Mouse (Mus musculus) CH12.LX (cell line): ENCODE results near the gene Babam2. TPM values are rescaled to one million over a fixed set of nuclear protein-coding genes. Genes with fewer than 3 reads are reported as not detected.

Experiments used
- DNase-seq: peaks from one replicate; pipeline ENCODE4 v3.0.0-alpha.2; 2013; ENCODE audit errors: extremely low read depth
- H3K27ac ChIP-seq: 2 replicates; pipeline ENCODE4 v1.5.1; 2012; ENCODE audit warnings: low read depth, mild to moderate bottlenecking, control low read depth, moderate library complexity; ENCODE audit not compliant: insufficient read depth
- H3K27me3 ChIP-seq: replicated peaks from 2 replicates; pipeline ENCODE3; 2012; ENCODE audit warnings: inconsistent platforms
- H3K36me3 ChIP-seq, 2 experiments: replicated peaks in 1 of 2; 2 replicates each; pipeline versions ENCODE3 to v1.6.1; 2012; ENCODE audit warnings: inconsistent platforms in 1 of 2, low read length in 1 of 2, mild to moderate bottlenecking in 1 of 2, mixed read lengths in 1 of 2, moderate library complexity in 1 of 2; ENCODE audit not compliant: control insufficient read depth in 1 of 2, insufficient read depth in 1 of 2
- H3K4me1 ChIP-seq, 2 experiments: 2 replicates each; pipeline ENCODE4 v1.6.1; 2012; ENCODE audit warnings: inconsistent platforms in 1 of 2, moderate library complexity in 1 of 2; ENCODE audit not compliant: insufficient read depth in 2 of 2, control insufficient read depth in 1 of 2
- H3K4me2 ChIP-seq: 2 replicates; pipeline ENCODE4 v1.6.1; 2012; ENCODE audit warnings: low read depth, mild to moderate bottlenecking, control low read depth; ENCODE audit not compliant: poor library complexity, insufficient read depth, severe bottlenecking
- H3K4me3 ChIP-seq, 3 experiments: fragments of 150-350 bp in 1 of 3; sonication (generic) in 1 of 3; replicated peaks in 1 of 3; 2 replicates each; pipeline versions ENCODE3 to v1.5.1; 2011 to 2012; ENCODE audit warnings: low read depth in 2 of 3, low read length in 2 of 3, mild to moderate bottlenecking in 2 of 3, moderate library complexity in 2 of 3, control low read depth in 1 of 3, improper control_type of control experiment in 1 of 3, inconsistent platforms in 1 of 3, mixed read lengths in 1 of 3; ENCODE audit not compliant: poor library complexity in 1 of 3
- H3K79me2 ChIP-seq: replicated peaks from 2 replicates; pipeline ENCODE4 v1.6.1; 2012; ENCODE audit warnings: mild to moderate bottlenecking, moderate library complexity; ENCODE audit not compliant: control insufficient read depth, poor library complexity, insufficient read depth, severe bottlenecking; ENCODE audit errors: extremely low read depth
- H3K9ac ChIP-seq: 2 replicates; pipeline ENCODE4 v1.6.1; 2012; ENCODE audit warnings: low read depth, mild to moderate bottlenecking, control low read depth, moderate library complexity; ENCODE audit not compliant: insufficient read depth
- H3K9me3 ChIP-seq: replicated peaks from 2 replicates; pipeline ENCODE3; 2012; ENCODE audit warnings: low read length, inconsistent platforms, mixed read lengths
- BHLHE40 ChIP-seq: IDR thresholded peaks from 2 replicates; pipeline ENCODE4 v1.6.1; 2011; ENCODE audit warnings: mild to moderate bottlenecking, low read depth, low read length, improper control_type of control experiment
- CHD2 ChIP-seq: IDR thresholded peaks from 2 replicates; pipeline ENCODE4 v1.6.1; 2011; ENCODE audit warnings: low read length, improper control_type of control experiment
- EP300 ChIP-seq: IDR thresholded peaks from 2 replicates; pipeline ENCODE4 v1.6.1; 2011; ENCODE audit warnings: low read length, improper control_type of control experiment
- ETS1 ChIP-seq: conservative IDR thresholded peaks from 2 replicates; pipeline ENCODE4 v1.6.1; 2012; ENCODE audit warnings: low read depth, mild to moderate bottlenecking, inconsistent platforms, low read length, improper control_type of control experiment, moderate library complexity
- HCFC1 ChIP-seq: IDR thresholded peaks from 2 replicates; pipeline ENCODE4 v1.6.1; 2012; ENCODE audit warnings: low read depth, mild to moderate bottlenecking, inconsistent platforms, low read length, improper control_type of control experiment
- JUN ChIP-seq: IDR thresholded peaks from 2 replicates; pipeline ENCODE4 v1.6.1; 2011; ENCODE audit warnings: low read depth, mild to moderate bottlenecking, low read length, improper control_type of control experiment, moderate library complexity; ENCODE audit not compliant: insufficient read depth
- KAT2A ChIP-seq: IDR thresholded peaks from 2 replicates; pipeline ENCODE4 v1.6.1; 2012; ENCODE audit warnings: low read length, improper control_type of control experiment, inconsistent platforms; ENCODE audit not compliant: insufficient replicate concordance
- MAFK ChIP-seq: IDR thresholded peaks from 2 replicates; pipeline ENCODE4 v1.6.1; 2011; ENCODE audit warnings: low read length, improper control_type of control experiment; ENCODE audit not compliant: insufficient replicate concordance
- MAZ ChIP-seq: IDR thresholded peaks from 2 replicates; pipeline ENCODE4 v1.6.1; 2012; ENCODE audit warnings: low read depth, mild to moderate bottlenecking, inconsistent platforms, low read length, improper control_type of control experiment, moderate library complexity
- MEF2A ChIP-seq: IDR thresholded peaks from 2 replicates; pipeline ENCODE4 v1.6.1; 2014; ENCODE audit warnings: low read depth, mild to moderate bottlenecking, inconsistent platforms, low read length, improper control_type of control experiment, borderline replicate concordance
- MXI1 ChIP-seq: IDR thresholded peaks from 2 replicates; pipeline ENCODE4 v1.6.1; 2011; ENCODE audit warnings: mild to moderate bottlenecking, low read depth, low read length, improper control_type of control experiment
- MYC ChIP-seq: IDR thresholded peaks from 2 replicates; pipeline ENCODE4 v1.6.1; 2011; ENCODE audit warnings: low read depth, mild to moderate bottlenecking, improper control_type of control experiment, low read length
- NELFE ChIP-seq: IDR thresholded peaks from 2 replicates; pipeline ENCODE4 v1.6.1; 2011; ENCODE audit warnings: low read depth, low read length, improper control_type of control experiment
- NRF1 ChIP-seq: IDR thresholded peaks from 2 replicates; pipeline ENCODE4 v1.6.1; 2014; ENCODE audit warnings: low read depth, mild to moderate bottlenecking, inconsistent platforms, low read length, improper control_type of control experiment, moderate library complexity
- PAX5 ChIP-seq: IDR thresholded peaks from 2 replicates; pipeline ENCODE4 v1.6.1; 2012; ENCODE audit warnings: low read length, inconsistent platforms, mixed read lengths
- POLR2AphosphoS2 ChIP-seq: IDR thresholded peaks from 2 replicates; pipeline ENCODE4 v1.6.1; 2011; ENCODE audit warnings: low read depth, low read length, improper control_type of control experiment
- SIN3A ChIP-seq: IDR thresholded peaks from 2 replicates; pipeline ENCODE4 v1.6.1; 2012; ENCODE audit warnings: low read length, improper control_type of control experiment, inconsistent platforms
- SMC3 ChIP-seq: IDR thresholded peaks from 2 replicates; pipeline ENCODE4 v1.6.1; 2011; ENCODE audit warnings: low read depth, low read length, improper control_type of control experiment
- TCF12 ChIP-seq: IDR thresholded peaks from 2 replicates; pipeline ENCODE4 v1.6.1; 2014; ENCODE audit warnings: low read depth, mild to moderate bottlenecking, inconsistent platforms, low read length, improper control_type of control experiment
- UBTF ChIP-seq: IDR thresholded peaks from 2 replicates; pipeline ENCODE4 v1.6.1; 2012; ENCODE audit warnings: low read depth, mild to moderate bottlenecking, inconsistent platforms, low read length, improper control_type of control experiment, moderate library complexity
- ZC3H11A ChIP-seq: IDR thresholded peaks from 2 replicates; pipeline ENCODE4 v1.6.1; 2012; ENCODE audit warnings: low read depth, mild to moderate bottlenecking, inconsistent platforms, low read length, improper control_type of control experiment
- dilution Hi-C: fragments of 300-500 bp; cut with MboI; formaldehyde crosslinking; loops from 2 replicates; pipeline ENCODE4 v1.14.3; 2020; ENCODE audit warnings: low sequenced_read_pairs; ENCODE audit not compliant: extremely low pct_unique_long_range_greater_than_20kb, extremely low pct_ligation_motif_present
- in situ Hi-C: fragments of 300-500 bp; cut with MboI; formaldehyde crosslinking; loops from 3 replicates; pipeline ENCODE4 v1.14.3; 2019; ENCODE audit warnings: low sequenced_read_pairs, low pct_ligation_motif_present, low pct_unique_long_range_greater_than_20kb, mixed read lengths
- polyA plus RNA-seq: library from polyadenylated mRNA; unstranded; fragments of >175 nt; gene quantifications from 2 replicates; pipeline ENCODE4 v1.2.1, GENCODE M21; 2012; ENCODE audit warnings: low read depth; ENCODE audit not compliant: insufficient read length
- total RNA-seq, 2 experiments: library from RNA; depleted of rRNA; stranded (reverse); fragments of 300-350 nt in 1 of 2; fragments of >200 nt in 1 of 2; gene quantifications; 2 replicates each; pipeline ENCODE4 v1.2.3; 2012 to 2014

Gene Babam2
- total and polyA plus RNA-seq, 3 experiments = 38.2 to 78.0 (median 39.8) TPM

DNA sequence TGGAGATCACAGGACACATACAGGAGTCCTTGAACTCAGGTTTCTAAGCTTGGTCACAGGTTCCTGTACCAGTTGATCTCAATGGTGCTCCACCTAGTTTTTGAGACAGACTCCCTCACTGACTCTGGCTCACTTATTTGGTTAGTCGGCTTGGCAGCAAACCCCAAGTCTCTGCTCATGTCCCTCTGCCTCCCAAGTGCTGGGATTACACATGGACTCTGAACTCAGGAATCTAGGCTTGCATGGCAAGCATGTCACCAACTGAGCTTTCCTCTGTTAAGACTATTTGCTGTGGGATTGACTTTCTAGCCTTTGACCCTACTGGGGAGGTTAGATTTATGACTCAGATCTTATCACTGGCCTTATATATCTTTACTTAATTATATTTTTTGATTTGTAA lies 65.3 kb downstream of the Babam2 start:
- Histone ChIP-seq H3K4me3 (no peak overlapping the region), H3K9ac (no peak overlapping the region), H3K4me1 (peaks cover 0 to 13% of the 10 kb centered on the region in 2 experiments; a peak in 3 of 4 replicates), H3K27ac (no peak overlapping the region), H3K79me2 (no peaks in the 10 kb centered on the region), H3K36me3 (no peaks in the 10 kb centered on the region), H3K4me2 (no peak overlapping the region), H3K27me3 (no peaks in the 10 kb centered on the region), H3K9me3 (no peaks in the 10 kb centered on the region)
- in situ Hi-C loops (no loop called here), dilution Hi-C loops (no loop called here)
- DNase-seq = no peak
- TF ChIP-seq KAT2A (no peak), ZC3H11A (no peak), UBTF (no peak), NRF1 (no peak), ETS1 (no peak)

DNA sequence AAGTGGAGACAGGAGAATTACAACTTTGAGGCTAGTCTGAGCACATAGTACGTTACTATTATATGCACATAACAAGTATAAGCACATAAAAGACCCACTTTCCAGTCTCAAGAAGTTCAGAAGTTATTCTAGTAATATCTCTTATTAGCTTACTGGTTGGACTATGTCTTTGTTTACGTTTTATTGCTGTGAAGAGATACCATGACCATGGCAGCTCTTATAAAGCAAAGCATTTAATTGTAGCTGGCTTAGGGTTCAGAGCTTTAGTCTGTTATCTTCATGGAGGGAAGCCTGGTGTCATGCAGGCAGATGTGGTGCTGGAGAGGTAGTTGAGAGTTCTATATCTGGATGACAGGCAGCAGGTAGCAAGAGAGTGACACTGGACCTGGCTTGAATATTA lies 68.3 kb downstream of the Babam2 start:
- DNase-seq = no peak
- dilution Hi-C loops (no loop called here), in situ Hi-C loops (no loop called here)
- H3K27ac ChIP-seq = no peak overlapping the region
- no peaks in the 10 kb centered on the region for H3K79me2 ChIP-seq
- H3K4me1 ChIP-seq = peaks cover 0 to 30% of the 10 kb centered on the region in 2 experiments; a peak in 3 of 4 replicates
- no peaks in the 10 kb centered on the region for H3K36me3 ChIP-seq
- H3K27me3 ChIP-seq = no peaks in the 10 kb centered on the region
- no peak overlapping the region for H3K4me2 ChIP-seq
- H3K9ac ChIP-seq = no peak overlapping the region
- no peaks in the 10 kb centered on the region for H3K9me3 ChIP-seq
- no peak overlapping the region for H3K4me3 ChIP-seq
- TF ChIP-seq NRF1 (no peak), TCF12 (no peak), JUN (no peak), MXI1 (no peak), POLR2AphosphoS2 (no peak), SIN3A (no peak), NELFE (no peak), BHLHE40 (no peak), KAT2A (no peak), HCFC1 (no peak), MAFK (no peak), SMC3 (no peak), MAZ (no peak), MEF2A (no peak), MYC (no peak), PAX5 (no peak), ZC3H11A (no peak), CHD2 (no peak), EP300 (no peak)
